Mouse (Mus musculus) lung, postnatal 10 days (tissue): ENCODE measurements around the gene Masp1.

Experiments used
- DNase-seq: peaks from one replicate; pipeline ENCODE4 v3.0.0; 2021

Gene Masp1

DNA sequence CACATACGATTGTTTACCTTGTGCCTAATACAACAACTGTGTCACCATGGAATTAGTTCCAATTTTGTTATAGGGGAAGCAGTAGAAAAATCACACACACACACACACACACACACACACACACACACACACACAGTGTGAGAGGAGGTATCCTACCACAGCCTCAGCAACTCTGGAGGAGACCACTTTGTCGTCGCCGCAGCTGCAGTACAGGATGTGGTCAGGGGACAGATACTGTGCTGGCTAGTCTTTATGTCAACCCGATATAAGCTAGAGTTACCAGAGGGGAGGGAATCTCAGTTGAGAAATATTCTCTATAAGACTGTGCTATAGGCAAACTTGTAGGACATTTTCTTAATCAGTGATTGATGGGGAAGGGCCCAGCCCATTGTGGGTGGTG is 63.3 kb downstream of the Masp1 start:
- no peak for DNase-seq

DNA sequence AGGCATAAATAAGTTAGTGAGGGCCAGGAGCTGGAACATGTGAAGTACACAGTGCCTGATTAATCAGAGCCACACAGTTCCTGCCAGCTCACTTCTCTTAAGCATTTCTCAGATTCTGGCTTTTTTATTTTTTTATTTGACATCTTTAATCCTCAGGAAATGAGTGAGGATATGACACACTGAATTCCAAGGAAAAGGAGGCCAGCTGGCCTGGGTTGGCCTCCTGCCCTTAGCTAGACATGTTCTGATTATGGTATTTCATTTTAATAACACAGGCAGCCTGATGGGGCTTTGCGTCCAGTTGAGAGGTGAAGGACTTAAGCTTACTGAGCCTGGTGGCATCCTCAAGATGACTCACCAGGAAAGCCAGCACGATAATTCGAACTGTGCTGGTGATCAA is 64.1 kb downstream of the Masp1 start:
- peak; percentile 72 for DNase-seq

DNA sequence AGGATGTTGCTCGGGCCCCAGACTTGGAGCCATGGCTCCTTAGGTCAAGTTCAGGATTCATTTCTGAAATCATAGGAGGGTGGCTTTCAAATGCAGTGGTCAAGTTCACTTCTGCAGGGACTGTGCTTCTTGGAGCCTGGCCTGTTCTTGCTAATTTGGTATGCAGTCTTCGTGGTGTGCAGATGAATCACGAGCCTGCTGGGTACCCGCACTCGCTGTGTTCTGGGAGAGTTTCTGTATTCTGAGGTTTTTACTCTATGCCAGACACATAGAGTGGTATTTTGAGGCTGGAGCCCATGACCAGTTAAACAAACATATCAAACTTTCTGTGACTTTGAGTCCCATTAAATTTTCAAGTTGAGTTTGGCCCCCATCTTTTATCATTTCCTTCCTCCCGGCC is 66.2 kb downstream of the Masp1 start:
- DNase-seq: no peak

DNA sequence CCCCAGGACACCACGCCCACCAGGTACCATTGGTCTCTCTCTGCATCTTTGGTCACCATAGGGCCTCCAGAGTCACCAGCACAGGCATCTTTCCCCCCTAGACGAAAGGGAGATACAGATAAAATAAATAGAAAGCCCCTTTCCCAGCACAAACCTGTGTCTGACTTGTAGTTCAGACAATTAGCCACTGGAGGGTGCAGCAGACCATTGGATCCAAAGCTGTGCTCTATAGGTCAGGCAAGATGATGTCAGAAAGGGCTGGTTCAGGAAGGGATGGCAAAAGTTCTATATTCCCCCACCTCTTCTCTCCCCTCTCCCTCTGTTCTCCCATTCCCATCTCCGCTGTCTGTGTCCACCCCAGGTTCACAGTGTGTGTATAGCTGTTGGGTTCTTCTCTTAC is 68.1 kb downstream of the Masp1 start:
- DNase-seq: peak; percentile 74

DNA sequence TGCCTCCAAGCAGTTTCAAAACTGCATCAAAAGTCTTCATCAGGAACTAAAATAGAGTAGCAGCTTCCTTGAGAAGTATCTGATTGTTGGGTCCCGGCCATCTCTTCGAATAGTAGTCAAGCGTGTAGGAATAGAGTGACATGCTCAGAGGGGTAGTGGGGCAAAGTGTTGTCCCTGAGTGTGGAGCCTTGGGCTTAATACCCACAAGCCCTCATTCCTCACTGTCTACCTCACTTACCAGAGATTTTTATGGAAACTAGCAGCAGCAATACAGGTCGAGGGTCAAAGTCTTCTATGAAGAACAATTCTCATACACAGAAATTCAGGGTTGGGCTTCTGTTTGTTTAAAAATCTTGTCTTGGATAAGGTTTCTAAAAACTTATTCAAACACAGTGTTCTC is 69.8 kb downstream of the Masp1 start:
- DNase-seq: no peak

DNA sequence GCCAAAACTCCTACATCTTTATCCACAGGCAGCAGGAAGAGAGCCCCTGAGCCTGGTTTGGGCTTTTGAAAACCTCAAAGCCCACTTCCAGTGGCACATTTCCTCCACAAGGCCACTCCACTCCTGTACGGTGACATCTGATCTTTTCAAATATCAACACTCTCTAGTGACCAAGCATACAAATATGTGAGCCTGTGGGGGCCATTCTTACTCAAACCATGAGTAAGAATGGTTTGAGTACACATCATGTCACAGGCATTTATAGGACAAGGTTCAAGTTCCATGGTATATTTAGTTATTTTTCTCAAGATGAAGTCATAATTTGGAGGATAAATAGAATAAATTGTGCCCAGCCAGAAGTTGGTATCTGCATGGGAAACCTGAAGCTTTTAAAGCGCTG is 70.7 kb downstream of the Masp1 start:
- no peak for DNase-seq

DNA sequence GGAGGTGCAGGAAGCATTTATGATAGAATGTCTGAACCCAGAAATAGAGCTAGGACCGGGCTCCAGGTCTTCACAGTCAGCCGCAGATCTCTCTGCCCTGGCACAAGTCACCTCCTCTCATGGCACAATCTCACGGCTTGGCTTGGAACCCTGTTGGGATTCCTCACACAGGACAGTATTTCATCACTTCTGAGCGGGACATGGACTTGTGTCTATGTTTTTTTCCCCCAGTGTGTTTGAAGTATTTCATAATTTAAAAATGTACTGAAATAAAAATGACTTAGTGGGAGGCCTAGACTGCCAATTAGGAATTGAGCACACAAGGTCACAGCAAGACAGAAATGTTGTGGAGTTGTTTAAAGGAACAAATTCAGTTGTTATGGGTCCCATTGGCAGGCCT is 76.4 kb downstream of the Masp1 start:
- peak; percentile 52 for DNase-seq

DNA sequence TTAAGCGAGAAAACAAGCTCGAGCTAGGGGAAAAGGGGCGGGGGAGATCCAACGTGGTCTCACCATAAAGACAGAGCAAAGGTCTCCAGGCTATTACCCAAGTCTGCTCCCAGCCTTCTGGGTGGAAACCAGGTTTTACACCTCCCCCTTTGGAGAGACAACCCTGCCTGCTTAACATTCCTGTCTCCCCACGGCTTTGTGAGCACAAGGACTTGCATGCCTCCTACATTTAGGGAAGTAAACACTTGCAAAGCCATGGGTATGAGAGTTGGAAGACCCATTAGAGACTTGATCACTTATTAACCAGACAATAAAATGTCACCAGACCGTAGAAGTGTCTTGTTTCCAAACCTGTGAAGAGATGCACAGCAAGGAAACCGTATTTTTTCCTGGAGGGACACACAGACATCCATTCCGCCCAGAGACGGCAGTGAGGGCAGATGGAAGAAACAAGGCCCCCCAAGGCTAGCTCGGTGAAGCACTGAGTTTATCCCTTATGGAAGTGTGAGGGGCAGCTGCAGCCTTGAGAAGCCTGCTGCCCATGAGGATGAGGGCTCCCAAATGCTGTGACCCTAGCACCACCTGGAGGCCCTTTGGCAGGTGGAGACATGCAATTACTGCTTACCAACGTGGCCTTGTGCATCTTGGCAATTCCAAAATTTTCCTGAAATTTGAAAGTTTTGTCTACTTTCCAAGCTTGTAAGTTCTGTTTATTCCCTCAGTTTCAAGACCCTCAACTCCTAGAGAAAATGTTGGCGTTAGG is 83.0 kb downstream of the Masp1 start:
- DNase-seq: no peak

DNA sequence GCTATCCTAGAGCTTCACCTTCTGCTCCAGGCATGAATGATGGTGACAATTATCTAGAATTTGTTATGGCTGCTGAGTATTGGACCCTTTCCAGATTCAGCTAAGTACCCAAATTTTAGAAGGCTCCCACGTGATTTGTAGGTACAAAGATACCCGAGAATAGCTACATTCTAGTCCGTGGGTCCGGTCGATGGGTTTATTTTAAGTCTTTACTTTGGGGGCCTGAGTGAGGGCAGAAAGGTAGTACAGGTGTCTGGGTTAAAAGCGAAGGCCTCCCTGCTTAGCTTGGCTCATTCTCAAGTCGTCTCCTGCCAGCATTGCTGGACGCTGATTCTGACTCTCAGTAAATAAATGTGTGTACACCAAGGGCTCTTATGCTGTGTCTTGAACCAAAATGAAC is 90.6 kb downstream of the Masp1 start:
- DNase-seq: no peak

DNA sequence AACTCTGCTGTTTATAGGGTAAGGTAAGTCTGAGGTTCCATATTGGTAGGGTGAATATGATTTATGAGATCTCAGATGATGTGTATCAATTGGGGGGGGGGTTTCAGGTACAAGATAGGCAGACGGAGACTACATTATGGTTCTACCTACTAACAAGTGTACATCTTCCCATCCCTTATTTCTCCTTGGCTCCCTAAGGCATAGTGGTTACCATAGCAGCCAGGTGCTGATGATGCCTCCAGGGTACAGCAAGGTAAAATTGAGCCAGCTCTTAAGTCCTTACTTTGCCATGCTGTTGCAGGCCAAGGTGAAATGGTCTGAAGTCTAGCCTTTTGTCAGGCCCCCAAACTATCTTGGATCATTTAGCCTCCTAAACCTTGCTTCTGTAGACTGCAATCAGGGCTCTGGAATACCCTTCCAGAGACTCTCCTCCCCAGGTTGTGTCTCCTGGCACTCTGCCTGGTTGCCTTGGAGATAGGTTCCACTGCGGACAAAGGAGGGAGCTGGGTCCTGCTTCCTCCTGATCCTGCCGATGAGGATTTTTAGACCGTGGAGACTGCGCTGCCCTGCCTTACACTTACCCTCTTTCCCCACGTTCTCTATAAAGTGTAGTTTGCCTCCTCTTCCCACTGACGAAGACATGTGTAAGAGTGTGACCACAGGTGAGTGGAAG is 91.8 kb downstream of the Masp1 start, which contains the start of gene Rtp1:
Gene Rtp1 (plus strand): TSS at position 487 of the 673 bp plus-strand sequence.
- no peak for DNase-seq

DNA sequence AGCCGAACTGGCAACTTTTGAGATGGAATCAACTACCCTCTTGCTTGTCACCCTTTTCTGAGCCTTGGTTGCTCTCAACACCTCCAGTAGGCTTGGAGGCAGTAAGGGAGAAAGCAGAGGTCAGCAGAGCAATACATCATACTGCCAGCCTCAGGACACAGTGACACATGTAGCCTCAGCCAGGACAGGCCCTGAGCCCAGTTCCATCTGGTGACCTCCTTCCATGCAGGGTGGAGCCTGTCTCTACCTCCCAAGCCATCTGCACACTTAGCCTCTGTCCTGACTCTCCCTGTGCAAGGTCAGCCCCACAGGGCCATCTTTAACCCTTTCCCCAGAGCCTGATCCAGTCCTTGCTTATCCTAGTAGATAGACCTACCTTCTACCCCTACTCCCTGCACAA is 92.9 kb downstream of the Masp1 start:
- no peak for DNase-seq

DNA sequence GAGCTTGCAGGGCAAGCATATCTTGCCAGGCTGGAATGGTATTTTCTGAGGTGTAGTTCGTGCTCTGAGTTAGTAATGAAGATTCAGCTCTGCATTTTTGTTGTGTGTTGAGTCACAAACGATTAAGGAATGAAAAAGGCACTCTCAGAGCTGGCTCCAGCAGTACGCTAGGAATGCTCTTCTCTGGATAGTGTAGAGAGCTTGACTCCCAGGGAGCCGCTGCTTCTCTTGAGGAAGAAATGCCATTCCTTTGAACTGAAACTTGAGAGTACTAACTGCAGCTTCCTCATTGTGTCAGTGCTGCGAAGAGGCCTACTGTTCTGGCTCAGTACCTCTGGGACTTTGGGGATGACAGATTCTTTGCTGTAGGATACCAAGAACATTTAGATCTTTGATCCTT is 96.8 kb downstream of the Masp1 start:
- no peak for DNase-seq

DNA sequence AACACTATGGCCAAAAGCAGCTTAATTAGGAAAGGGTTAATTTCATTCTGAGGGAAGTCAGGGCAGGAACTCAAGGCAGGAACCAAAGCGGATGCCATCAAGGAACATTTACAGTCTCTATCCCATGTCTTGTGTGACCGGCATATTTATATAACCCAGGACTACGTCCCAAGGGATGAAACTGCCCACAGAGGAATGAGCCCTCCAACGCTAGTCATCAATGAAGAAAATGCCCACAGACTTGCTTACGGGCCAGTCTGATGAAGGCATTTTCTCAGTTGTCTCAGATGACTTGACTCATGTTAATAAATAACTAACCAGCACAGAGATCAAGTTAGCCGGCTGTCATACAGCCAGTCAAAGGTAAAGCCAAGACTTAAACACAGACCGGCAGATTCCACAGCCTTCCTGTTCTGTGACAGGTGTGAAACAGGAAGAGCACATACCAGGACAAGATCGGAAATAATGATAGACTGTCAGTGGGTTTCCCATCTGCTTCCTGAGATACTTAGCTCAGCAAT is 101.0 kb downstream of the Masp1 start:
- no peak for DNase-seq

DNA sequence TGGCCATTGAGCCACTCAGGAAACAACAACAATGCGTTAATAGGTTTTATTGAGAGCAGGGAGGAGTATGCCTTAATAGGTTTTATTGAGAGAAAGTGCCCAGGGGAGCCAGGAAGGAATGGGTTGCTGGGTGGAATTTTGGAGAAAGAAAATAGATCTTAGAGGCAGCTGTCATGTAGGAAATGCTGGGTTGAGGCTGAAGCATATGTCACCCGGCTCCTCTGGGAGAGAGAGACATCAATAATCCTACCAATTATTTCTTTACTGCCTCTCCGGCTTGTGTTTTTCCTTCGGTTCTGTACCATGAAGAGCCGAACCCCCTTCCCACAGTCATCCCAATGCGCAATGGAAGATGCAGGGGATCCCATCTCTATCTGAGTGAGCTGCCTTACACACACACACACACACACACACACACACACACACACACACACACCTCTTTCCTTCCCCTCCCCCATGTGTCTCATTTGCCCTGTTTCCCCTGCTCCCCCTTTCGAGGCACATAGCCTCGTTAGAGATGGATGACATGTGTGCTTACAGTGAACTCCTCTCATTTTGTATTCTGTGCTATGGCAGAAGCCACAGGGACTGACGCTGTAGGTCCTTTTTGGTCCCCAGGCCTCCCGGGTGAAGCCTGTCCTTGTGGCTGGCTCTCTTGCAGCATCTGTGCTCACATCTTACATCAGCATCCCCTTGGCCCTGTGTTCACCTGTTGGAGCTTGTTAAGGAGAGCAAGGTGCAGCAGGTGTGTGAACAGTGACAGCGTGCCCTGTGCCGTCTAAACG is 103.0 kb downstream of the Masp1 start:
- DNase-seq: no peak

DNA sequence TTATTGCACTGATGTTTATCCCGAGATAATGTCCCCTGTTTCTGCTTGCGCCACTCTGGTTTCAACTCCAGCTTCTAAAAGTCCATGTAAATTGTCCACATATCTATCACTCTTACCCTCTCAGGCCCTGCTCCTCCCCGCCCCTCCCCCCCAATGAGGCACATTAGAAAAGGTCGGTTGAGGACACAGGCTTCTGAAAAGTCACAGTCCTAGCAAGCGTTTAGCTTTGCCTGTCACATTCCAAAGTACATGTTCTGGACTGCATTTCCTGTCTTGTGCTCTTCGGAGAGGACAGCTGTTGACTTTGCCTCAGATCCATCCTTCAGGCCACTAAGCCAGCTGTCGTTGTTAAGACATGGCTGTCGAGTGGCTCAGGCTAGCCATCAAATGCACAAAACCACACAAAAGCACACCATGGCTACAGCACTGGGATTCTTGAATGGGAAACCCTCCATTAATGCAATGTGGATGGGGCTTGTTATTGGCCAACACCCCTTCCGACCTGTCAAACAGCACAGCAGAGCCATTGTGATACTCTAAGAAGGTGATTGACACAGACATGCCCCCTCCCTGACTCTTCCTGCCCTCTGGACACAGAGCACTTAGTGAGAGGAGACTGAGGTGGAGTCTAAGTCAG is 103.8 kb downstream of the Masp1 start:
- DNase-seq: peak; percentile 66

DNA sequence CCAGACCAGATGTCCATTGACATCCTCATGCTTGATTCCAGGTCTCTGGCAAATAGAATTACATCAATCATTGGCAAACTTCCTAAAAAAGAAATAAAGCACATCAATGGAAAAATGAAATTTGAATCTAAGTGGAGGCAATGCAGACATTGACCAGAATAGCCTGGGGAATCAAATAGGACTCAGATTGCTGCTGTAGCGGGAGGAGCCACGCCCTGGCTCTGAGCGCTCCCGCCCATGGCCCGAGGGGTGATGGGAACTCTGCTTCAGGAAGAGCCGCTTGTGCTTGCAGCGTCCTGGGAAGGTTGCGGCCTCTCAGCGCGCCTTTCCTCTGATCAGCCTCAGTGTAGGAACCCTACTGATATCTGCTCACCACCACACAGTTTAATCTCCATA is 104.4 kb downstream of the Masp1 start:
- DNase-seq: peak; percentile 73

DNA sequence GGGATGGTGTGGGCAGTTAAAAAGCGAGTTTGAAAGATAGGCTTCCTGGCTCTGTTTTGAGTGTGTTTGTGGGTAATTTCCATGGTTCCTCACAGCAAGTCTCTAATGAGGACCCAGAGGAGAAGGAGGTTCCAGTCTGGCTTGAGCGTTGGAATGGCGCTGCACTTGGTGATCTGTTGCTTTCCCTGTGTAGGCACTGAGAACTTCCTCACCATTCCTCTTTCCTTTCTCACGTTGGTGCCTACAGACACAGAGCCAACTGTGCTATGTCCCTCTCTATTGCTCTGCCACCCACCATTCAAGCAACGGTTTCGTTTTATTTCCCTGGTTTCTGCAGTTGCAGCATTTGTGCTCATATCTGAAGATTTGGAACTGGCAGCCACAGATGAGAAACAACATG is 107.7 kb downstream of the Masp1 start:
- DNase-seq: no peak

DNA sequence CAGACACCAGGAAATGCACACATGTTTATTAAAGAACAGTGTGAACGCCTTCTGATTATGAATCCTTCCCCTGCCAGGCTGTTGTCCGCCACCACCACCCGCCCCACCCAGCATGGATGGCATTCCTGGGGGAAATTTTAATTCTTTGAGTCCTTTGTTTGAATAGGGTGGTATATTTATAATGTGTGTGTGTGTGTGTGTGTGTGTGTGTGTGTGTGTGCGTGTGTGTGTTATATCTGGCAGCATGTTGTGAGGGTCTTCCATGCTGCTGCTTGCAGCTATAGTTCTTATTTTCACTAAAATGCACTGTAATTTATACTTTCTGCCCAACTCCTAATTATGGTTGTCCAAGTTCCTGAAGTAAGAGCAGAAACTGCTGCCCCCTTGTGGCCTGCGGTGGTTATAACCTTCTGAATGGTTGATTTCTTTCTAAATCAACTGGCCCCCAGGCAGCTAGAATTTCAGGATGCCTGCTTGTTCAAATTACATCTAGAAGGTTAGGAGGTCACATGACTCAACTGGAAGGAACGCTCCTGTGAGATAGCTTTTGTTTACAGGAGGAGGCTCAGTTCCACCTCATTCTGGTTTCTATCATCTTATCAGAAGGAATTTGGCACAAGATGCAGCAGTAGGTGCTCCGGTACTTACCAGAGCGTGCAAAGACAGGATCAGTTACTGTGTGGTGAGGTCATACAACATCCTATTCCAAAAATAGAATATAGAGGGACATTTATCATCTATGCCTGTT is 117.4 kb downstream of the Masp1 start:
- DNase-seq: peak; percentile 85

DNA sequence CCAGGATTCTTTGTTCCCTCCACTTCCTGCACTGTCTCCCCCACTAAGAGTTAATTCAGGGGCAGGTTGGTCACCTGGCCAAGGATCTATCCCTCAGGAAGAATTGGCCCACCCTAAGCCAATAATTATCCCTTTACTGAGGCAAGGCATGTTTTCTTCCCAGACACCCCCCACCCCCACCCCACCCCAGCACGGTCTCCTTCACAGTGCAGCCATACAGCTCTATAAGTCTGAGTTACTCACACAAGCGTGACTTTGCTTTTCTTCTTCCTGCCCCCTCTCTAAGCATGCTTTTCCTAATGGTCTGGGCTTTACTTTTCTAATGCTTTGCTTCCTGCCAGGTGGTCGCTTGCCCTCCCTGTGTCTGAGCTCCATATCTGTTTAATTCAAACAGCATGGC is 118.7 kb downstream of the Masp1 start:
- no peak for DNase-seq

DNA sequence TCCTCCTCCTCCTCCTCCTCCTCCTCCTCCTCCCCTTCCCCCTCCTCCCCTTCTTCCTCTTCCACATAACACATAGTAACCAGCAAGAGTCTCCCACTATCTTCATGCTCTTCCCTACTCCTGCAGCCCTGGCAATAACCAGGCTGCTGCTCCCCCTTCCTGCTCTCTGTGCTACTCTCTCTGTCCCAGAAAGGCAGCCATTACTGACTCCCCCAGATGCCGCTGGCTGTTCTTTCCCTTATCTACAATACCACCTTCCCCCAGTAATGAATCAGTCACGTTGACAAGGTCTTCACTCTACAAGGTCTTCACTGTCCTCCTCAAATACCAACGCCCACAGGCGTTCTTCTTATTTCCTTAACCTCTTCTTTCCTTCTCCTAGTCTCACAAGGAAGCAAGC is 119.2 kb downstream of the Masp1 start:
- no peak for DNase-seq
